Mouse (Mus musculus) heart, embryonic 12.5 days (tissue): ENCODE measurements around the gene Asb14. TPM values are rescaled to one million over a fixed set of nuclear protein-coding genes. Genes with fewer than 3 reads are reported as not detected.
"Not testable (repeated sequence)": the region's sequence is repeated elsewhere in the genome, so short reads cannot be mapped to it uniquely, and the experiment has no call there.

Experiments
- ATAC-seq: fragments of 200-750 bp; cut with Nextera tagmentation; 2 replicates; pipeline ENCODE4 v1.8.0; 2017; ENCODE audit warnings: moderate TSS enrichment, moderate library complexity; ENCODE audit not compliant: insufficient number of reproducible peaks, low FRiP score
- H3K27ac ChIP-seq: fragments of 300-500 bp; sonication (generic); 2 replicates; pipeline ENCODE4 v1.5.1; 2016; ENCODE audit warnings: mild to moderate bottlenecking, moderate library complexity; ENCODE audit not compliant: poor library complexity, severe bottlenecking
- H3K27me3 ChIP-seq: fragments of 300-500 bp; sonication (generic); replicated peaks from 2 replicates; pipeline ENCODE4 v1.6.1; 2016; ENCODE audit warnings: mild to moderate bottlenecking, moderate library complexity
- H3K36me3 ChIP-seq: fragments of 300-500 bp; sonication (generic); 2 replicates; pipeline ENCODE4 v1.6.1; 2016; ENCODE audit warnings: mild to moderate bottlenecking, moderate library complexity
- H3K4me1 ChIP-seq: fragments of 300-500 bp; sonication (generic); replicated peaks from 2 replicates; pipeline ENCODE4 v1.6.1; 2016; ENCODE audit warnings: mild to moderate bottlenecking
- H3K4me2 ChIP-seq: fragments of 300-500 bp; sonication (generic); 2 replicates; pipeline ENCODE4 v1.6.1; 2016; ENCODE audit warnings: mild to moderate bottlenecking, moderate library complexity
- H3K4me3 ChIP-seq: fragments of 300-500 bp; sonication (generic); 2 replicates; pipeline ENCODE4 v1.5.1; 2016; ENCODE audit warnings: mild to moderate bottlenecking
- H3K9ac ChIP-seq: fragments of 300-500 bp; sonication (generic); 2 replicates; pipeline ENCODE4 v1.6.1; 2016; ENCODE audit warnings: mild to moderate bottlenecking, moderate library complexity
- H3K9me3 ChIP-seq: fragments of 300-500 bp; sonication (generic); replicated peaks from 2 replicates; pipeline ENCODE4 v1.6.1; 2016; ENCODE audit warnings: mild to moderate bottlenecking, moderate library complexity
- WGBS: fragments of 180-500 bp; shearing (Covaris S2); methylation state at CpG from one replicate; pipeline ENCODE4 v1.1.7; 2016; 5-methylcytosine and 5-hydroxymethylcytosine counted together
- polyA plus RNA-seq: library from polyadenylated mRNA; unstranded; fragments of >200 nt; fragmentation: Nextera tagmentation; extraction: Ambion mirVana; gene quantifications from 2 replicates; pipeline ENCODE4 v1.2.1, GENCODE M21; 2016

Asb14 gene
- polyA plus RNA-seq, 1 experiment from 2014 or later = 0.33 TPM

- Histone ChIP-seq H3K9ac (no peak overlapping the region), H3K4me3 (no peak overlapping the region), H3K9me3 (no peaks in the 10 kb centered on the region), H3K36me3 (no peaks in the 10 kb centered on the region), H3K27ac (no peak overlapping the region), H3K4me2 (no peak overlapping the region), H3K4me1 (no peaks in the 10 kb centered on the region), H3K27me3 (no peaks in the 10 kb centered on the region)
- no peak for ATAC-seq
- WGBS = 74% methylated on average over 2 of the region's 2 CpGs
Observed at GRCm38 (mm10) chr14:26899490-26899889, 5.1 kb downstream of the Asb14 start.

- H3K36me3 ChIP-seq = no peaks in the 10 kb centered on the region
- no peak overlapping the region for H3K4me2 ChIP-seq
- no peaks in the 10 kb centered on the region for H3K4me1 ChIP-seq
- no peaks in the 10 kb centered on the region for H3K9me3 ChIP-seq
- H3K27ac ChIP-seq = no peak overlapping the region
- 83% methylated on average over 12 of the region's 12 CpGs for WGBS
- no peak for ATAC-seq
- H3K9ac ChIP-seq = no peak overlapping the region
- H3K27me3 ChIP-seq = no peaks in the 10 kb centered on the region
- H3K4me3 ChIP-seq = no peak overlapping the region
Observed at GRCm38 (mm10) chr14:26900893-26901292, 6.5 kb downstream of the Asb14 start.

- H3K4me3 ChIP-seq = no peak overlapping the region
- no peak for ATAC-seq
- no peak overlapping the region for H3K4me2 ChIP-seq
- WGBS = 70% methylated on average over 4 of the region's 4 CpGs
- no peaks in the 10 kb centered on the region for H3K36me3 ChIP-seq
- H3K4me1 ChIP-seq = 0 out of 2 replicates have a peak, but pooled peaks cover 3% of the 10 kb centered on the region
- H3K27ac ChIP-seq = no peak overlapping the region
- H3K9me3 ChIP-seq = no peaks in the 10 kb centered on the region
- H3K27me3 ChIP-seq = no peaks in the 10 kb centered on the region
- no peak overlapping the region for H3K9ac ChIP-seq
Observed at GRCm38 (mm10) chr14:26907401-26907800, 13.0 kb downstream of the Asb14 start.

GRCm38 (mm10) chr14:26910461-26910860 lies 16.1 kb downstream of the Asb14 start:
- H3K27ac ChIP-seq, H3K9me3 ChIP-seq, H3K27me3 ChIP-seq, H3K4me1 ChIP-seq, H3K36me3 ChIP-seq, H3K4me3 ChIP-seq, ATAC-seq, H3K9ac ChIP-seq: not testable (repeated sequence)
- WGBS = 47% methylated on average over 9 of the region's 9 CpGs
- 0 out of 2 replicates have a peak overlapping the region, but pooled peaks have one; percentile 16 for H3K4me2 ChIP-seq

GRCm38 (mm10) chr14:26911201-26911600 lies 16.8 kb downstream of the Asb14 start:
- no peak overlapping the region for H3K4me3 ChIP-seq
- ATAC-seq = no peak
- no peak overlapping the region for H3K4me2 ChIP-seq
- WGBS = 57% methylated on average over 6 of the region's 6 CpGs
- H3K9ac ChIP-seq = no peak overlapping the region
- 0 out of 2 replicates have a peak, but pooled peaks cover 3% of the 10 kb centered on the region for H3K4me1 ChIP-seq
- H3K36me3 ChIP-seq = no peaks in the 10 kb centered on the region
- no peak overlapping the region for H3K27ac ChIP-seq
- H3K9me3 ChIP-seq = no peaks in the 10 kb centered on the region
- no peaks in the 10 kb centered on the region for H3K27me3 ChIP-seq

GRCm38 (mm10) chr14:26911826-26912225 lies 17.5 kb downstream of the Asb14 start:
- Histone ChIP-seq H3K4me1 (0 out of 2 replicates have a peak, but pooled peaks cover 3% of the 10 kb centered on the region), H3K4me2 (no peak overlapping the region), H3K4me3 (no peak overlapping the region)

GRCm38 (mm10) chr14:26913681-26914268 lies 19.4 kb downstream of the Asb14 start:
- Histone ChIP-seq H3K9ac (no peak overlapping the region), H3K4me3 (no peak overlapping the region), H3K9me3 (no peaks in the 10 kb centered on the region), H3K4me1 (0 out of 2 replicates have a peak, but pooled peaks cover 3% of the 10 kb centered on the region), H3K27me3 (no peaks in the 10 kb centered on the region), H3K4me2 (no peak overlapping the region), H3K27ac (no peak overlapping the region), H3K36me3 (0 out of 2 replicates have a peak, but pooled peaks cover 4% of the 10 kb centered on the region)
- ATAC-seq = no peak
- 69% methylated on average over 9 of the region's 9 CpGs for WGBS

More at GRCm38 (mm10) chr14:26911826-26912225, 17.5 kb downstream of the Asb14 start:
- H3K36me3 ChIP-seq = no peaks in the 10 kb centered on the region
- 90% methylated on average over 13 of the region's 13 CpGs for WGBS
- no peak overlapping the region for H3K27ac ChIP-seq
- no peak for ATAC-seq
- H3K9ac ChIP-seq = no peak overlapping the region
- no peaks in the 10 kb centered on the region for H3K27me3 ChIP-seq
- H3K9me3 ChIP-seq = no peaks in the 10 kb centered on the region

- Histone ChIP-seq H3K4me3 (no peak overlapping the region), H3K27ac (no peak overlapping the region), H3K36me3 (peaks cover 20% of the 10 kb centered on the region), H3K27me3 (no peaks in the 10 kb centered on the region), H3K4me2 (no peak overlapping the region), H3K4me1 (peaks cover 14% of the 10 kb centered on the region), H3K9me3 (no peaks in the 10 kb centered on the region), H3K9ac (no peak overlapping the region)
- ATAC-seq = no peak
- 89% methylated on average over 3 of the region's 3 CpGs for WGBS
Observed at GRCm38 (mm10) chr14:26919310-26919709, 25.0 kb downstream of the Asb14 start.

- ATAC-seq = no peak
- H3K36me3 ChIP-seq = peaks cover 37% of the 10 kb centered on the region
- 52% methylated on average over 5 of the region's 5 CpGs for WGBS
- H3K27ac ChIP-seq = no peak overlapping the region; the same call in 1 of the 2 replicates
- H3K4me1 ChIP-seq = peaks cover 14% of the 10 kb centered on the region
- H3K27me3 ChIP-seq = no peaks in the 10 kb centered on the region
- no peaks in the 10 kb centered on the region for H3K9me3 ChIP-seq
- H3K9ac ChIP-seq = no peak overlapping the region
- H3K4me3 ChIP-seq = no peak overlapping the region
- no peak overlapping the region for H3K4me2 ChIP-seq
Observed at GRCm38 (mm10) chr14:26923702-26924421, 29.5 kb downstream of the Asb14 start.

- no peak for ATAC-seq
- Histone ChIP-seq H3K36me3 (peaks cover 27% of the 10 kb centered on the region), H3K9ac (no peak overlapping the region), H3K4me1 (no peaks in the 10 kb centered on the region), H3K27ac (no peak overlapping the region), H3K4me3 (no peak overlapping the region), H3K27me3 (no peaks in the 10 kb centered on the region), H3K4me2 (no peak overlapping the region), H3K9me3 (no peaks in the 10 kb centered on the region)
- 83% methylated on average over 3 of the region's 3 CpGs for WGBS
Observed at GRCm38 (mm10) chr14:26934891-26935290, 40.5 kb downstream of the Asb14 start.

- 76% methylated on average over 4 of the region's 4 CpGs for WGBS
- H3K9me3 ChIP-seq = no peaks in the 10 kb centered on the region
- peaks cover 26% of the 10 kb centered on the region for H3K36me3 ChIP-seq
- no peak overlapping the region for H3K4me3 ChIP-seq
- no peak overlapping the region for H3K27ac ChIP-seq
- no peak overlapping the region for H3K9ac ChIP-seq
- H3K4me1 ChIP-seq = no peaks in the 10 kb centered on the region
- no peaks in the 10 kb centered on the region for H3K27me3 ChIP-seq
- no peak overlapping the region for H3K4me2 ChIP-seq
- ATAC-seq = no peak
Observed at GRCm38 (mm10) chr14:26935558-26935957, 41.2 kb downstream of the Asb14 start.
